Mouse (Mus musculus) neural tube, embryonic 13.5 days (tissue): ENCODE results near the gene Slfn9. TPM values are rescaled to one million over a fixed set of nuclear protein-coding genes. Genes with fewer than 3 reads are reported as not detected.
A peak's percentile ranks its signal among the peaks of the same experiment; 100 is the strongest.
"Not testable (repeated sequence)": the region's sequence is repeated elsewhere in the genome, so short reads cannot be mapped to it uniquely, and the experiment has no call there.

Experiments used
- ATAC-seq: fragments of 200-750 bp; cut with Nextera tagmentation; 2 replicates; pipeline ENCODE4 v1.8.0; 2017; ENCODE audit warnings: low read depth, mild to moderate bottlenecking, moderate TSS enrichment, moderate library complexity
- H3K27ac ChIP-seq: fragments of 300-500 bp; sonication (generic); replicated peaks from 2 replicates; pipeline ENCODE4 v1.5.1; 2015; ENCODE audit warnings: moderate library complexity, mild to moderate bottlenecking, inconsistent platforms
- H3K27me3 ChIP-seq: fragments of 300-500 bp; sonication (generic); 2 replicates; pipeline ENCODE4 v1.6.1; 2015; ENCODE audit warnings: mild to moderate bottlenecking, inconsistent platforms
- H3K36me3 ChIP-seq: fragments of 300-500 bp; sonication (generic); 2 replicates; pipeline ENCODE4 v1.6.1; 2015; ENCODE audit warnings: mild to moderate bottlenecking, inconsistent platforms
- H3K4me1 ChIP-seq: fragments of 300-500 bp; sonication (generic); replicated peaks from 2 replicates; pipeline ENCODE4 v1.6.1; 2015; ENCODE audit warnings: inconsistent platforms
- H3K4me2 ChIP-seq: fragments of 300-500 bp; sonication (generic); 2 replicates; pipeline ENCODE4 v1.6.1; 2015; ENCODE audit warnings: inconsistent platforms, mild to moderate bottlenecking, moderate library complexity
- H3K4me3 ChIP-seq: fragments of 300-500 bp; sonication (generic); 2 replicates; pipeline ENCODE4 v1.5.1; 2015; ENCODE audit warnings: mild to moderate bottlenecking, inconsistent platforms
- H3K9ac ChIP-seq: fragments of 300-500 bp; sonication (generic); 2 replicates; pipeline ENCODE4 v1.6.1; 2015; ENCODE audit warnings: moderate library complexity, mild to moderate bottlenecking, inconsistent platforms
- H3K9me3 ChIP-seq: fragments of 300-500 bp; sonication (generic); 2 replicates; pipeline ENCODE4 v1.6.1; 2016; ENCODE audit warnings: inconsistent platforms
- WGBS: fragments of 180-500 bp; shearing (Covaris S2); methylation state at CpG from one replicate; pipeline ENCODE4 v1.1.7; 2015; 5-methylcytosine and 5-hydroxymethylcytosine counted together
- polyA plus RNA-seq: library from polyadenylated mRNA; unstranded; fragments of >200 nt; fragmentation: Nextera tagmentation; extraction: Ambion mirVana; gene quantifications from 2 replicates; pipeline ENCODE4 v1.2.1, GENCODE M21; 2015

The Slfn9 gene
- 2.7 and 2.8 TPM in 2 replicates for polyA plus RNA-seq

- H3K9ac ChIP-seq: peak within 1 kb of the TSS; percentile 51
- no peak within 1 kb of the TSS for H3K27ac ChIP-seq
- H3K9me3 ChIP-seq: no peaks in the 10 kb centered on the region
- H3K4me3 ChIP-seq: peak within 1 kb of the TSS; percentile 28
- WGBS: 5% methylated on average over 14 of the region's 14 CpGs
- H3K4me2 ChIP-seq: peak within 1 kb of the TSS; percentile 53
- H3K36me3 ChIP-seq: no peaks in the 10 kb centered on the region
- ATAC-seq: no peak
- peaks cover 14% of the 10 kb centered on the region for H3K4me1 ChIP-seq
- 0 out of 2 replicates have a peak, but pooled peaks cover 12% of the 10 kb centered on the region for H3K27me3 ChIP-seq
These were observed at the start of gene Slfn9 for GRCm38 (mm10) chr11:82991469-82992166. Gene Slfn9, minus strand, starts transcription at chr11:82991830.

- no peak overlapping the region for H3K9ac ChIP-seq
- no peaks in the 10 kb centered on the region for H3K4me1 ChIP-seq
- no peaks in the 10 kb centered on the region for H3K36me3 ChIP-seq
- no peak overlapping the region for H3K27ac ChIP-seq
- no peak overlapping the region for H3K4me2 ChIP-seq
- peaks cover 10% of the 10 kb centered on the region for H3K27me3 ChIP-seq
- no peaks in the 10 kb centered on the region for H3K9me3 ChIP-seq
- ATAC-seq: no peak
- no peak overlapping the region for H3K4me3 ChIP-seq
These were observed 49.4 kb upstream of the Slfn9 start for GRCm38 (mm10) chr11:83041000-83041399.

DNA sequence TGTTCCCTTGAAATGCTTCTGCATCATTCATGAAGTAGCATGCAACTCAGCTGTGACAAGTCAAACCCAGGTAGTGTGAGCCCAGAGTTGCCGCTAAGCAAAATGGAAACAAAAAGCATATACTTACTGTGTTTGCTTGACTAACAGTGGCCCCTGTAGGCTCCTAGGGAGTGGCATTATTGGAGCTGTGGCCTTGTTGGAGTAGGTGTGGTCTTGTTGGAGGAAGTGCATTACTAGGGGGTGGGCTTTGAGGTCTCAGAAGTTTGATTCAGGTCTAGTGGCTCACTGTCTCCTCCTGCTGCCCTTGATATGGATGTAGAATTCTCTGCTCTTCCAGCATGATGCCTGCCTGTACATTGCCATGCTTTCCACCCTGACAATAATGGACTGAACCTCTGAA lies 48.7 kb upstream of the Slfn9 start:
- no peaks in the 10 kb centered on the region for H3K36me3 ChIP-seq
- no peak overlapping the region; the same call in 1 of the 2 replicates for H3K4me2 ChIP-seq
- WGBS: 23% methylated on average over 1 of the region's 1 CpGs
- H3K4me1 ChIP-seq: no peaks in the 10 kb centered on the region
- H3K9me3 ChIP-seq: no peaks in the 10 kb centered on the region
- no peak for ATAC-seq
- peaks cover 10% of the 10 kb centered on the region for H3K27me3 ChIP-seq
- H3K9ac ChIP-seq: no peak overlapping the region
- no peak overlapping the region for H3K27ac ChIP-seq
- no peak overlapping the region for H3K4me3 ChIP-seq

- H3K27me3 ChIP-seq: peaks cover 10% of the 10 kb centered on the region
- 16% methylated on average over 19 of the region's 19 CpGs for WGBS
- H3K9me3 ChIP-seq: no peaks in the 10 kb centered on the region
- ATAC-seq: no peak
- H3K27ac ChIP-seq: no peak overlapping the region
- H3K36me3 ChIP-seq: no peaks in the 10 kb centered on the region
- no peak overlapping the region for H3K9ac ChIP-seq
- H3K4me3 ChIP-seq: no peak overlapping the region
- H3K4me2 ChIP-seq: peak overlapping the region; percentile 29
- no peaks in the 10 kb centered on the region for H3K4me1 ChIP-seq
These were observed 48.2 kb upstream of the Slfn9 start for GRCm38 (mm10) chr11:83039796-83040195.

GRCm38 (mm10) chr11:83039156-83039555 lies 47.5 kb upstream of the Slfn9 start:
- WGBS: 83% methylated on average over 1 of the region's 1 CpGs
- no peak overlapping the region for H3K27ac ChIP-seq
- H3K27me3 ChIP-seq: peaks cover 10% of the 10 kb centered on the region
- no peak overlapping the region for H3K4me3 ChIP-seq
- H3K9ac ChIP-seq: no peak overlapping the region
- no peak for ATAC-seq
- no peak overlapping the region for H3K4me2 ChIP-seq
- no peaks in the 10 kb centered on the region for H3K36me3 ChIP-seq
- no peaks in the 10 kb centered on the region for H3K9me3 ChIP-seq
- H3K4me1 ChIP-seq: no peaks in the 10 kb centered on the region

DNA sequence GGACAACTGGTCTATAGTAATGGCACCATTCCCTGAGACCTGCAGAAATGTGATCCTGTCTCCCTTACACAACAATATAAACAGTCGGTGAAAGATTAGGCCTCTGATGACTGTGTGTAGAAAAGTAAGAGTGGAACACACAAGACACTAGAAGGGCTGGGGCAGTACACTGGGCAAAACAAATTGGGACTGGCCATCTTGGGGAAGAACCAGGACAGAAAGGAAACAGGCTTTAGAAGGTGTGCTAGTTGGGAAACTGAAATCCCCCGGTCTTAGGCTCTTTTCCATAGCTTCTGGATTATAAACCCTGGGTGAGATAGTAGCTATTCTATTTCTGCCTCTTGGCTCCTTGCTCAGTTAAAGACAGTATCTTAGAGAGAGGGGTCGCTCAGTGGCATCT lies 47.1 kb upstream of the Slfn9 start:
- H3K4me3 ChIP-seq, H3K9me3 ChIP-seq, ATAC-seq, H3K36me3 ChIP-seq, H3K4me2 ChIP-seq, H3K9ac ChIP-seq, H3K27ac ChIP-seq, H3K4me1 ChIP-seq: not testable (repeated sequence)
- H3K27me3 ChIP-seq: peaks cover 10% of the 10 kb centered on the region
- WGBS: 91% methylated on average over 3 of the region's 3 CpGs

DNA sequence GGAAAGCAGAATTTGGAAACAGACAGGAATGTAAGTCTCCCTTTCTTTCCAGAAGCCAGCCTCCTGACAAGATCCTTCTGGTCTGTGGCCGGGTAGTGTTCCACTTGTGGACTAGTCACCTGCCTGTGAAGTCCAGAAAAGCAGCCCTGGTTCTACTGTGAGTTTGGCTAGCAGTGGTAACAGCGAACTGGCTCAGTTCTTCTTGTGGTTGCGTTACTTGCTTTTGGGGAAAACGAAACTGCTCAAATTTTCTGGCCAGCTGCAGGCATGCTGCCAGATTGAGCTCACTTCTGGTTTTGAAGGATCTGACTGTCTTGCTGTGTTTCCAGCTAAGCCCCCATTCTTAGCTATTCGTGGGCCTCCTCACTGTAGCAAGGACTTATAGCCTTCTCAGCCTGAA lies 29.0 kb upstream of the Slfn9 start, which contains the start of gene Slfn8:
TSS of gene Slfn8 (minus strand) at position 190 of the 400 bp plus-strand sequence.
- Histone ChIP-seq H3K4me2 (no peak within 1 kb of the TSS), H3K9me3 (no peaks in the 10 kb centered on the region), H3K27me3 (no peaks in the 10 kb centered on the region), H3K9ac (no peak within 1 kb of the TSS), H3K4me3 (no peak within 1 kb of the TSS), H3K4me1 (no peaks in the 10 kb centered on the region), H3K36me3 (no peaks in the 10 kb centered on the region), H3K27ac (no peak within 1 kb of the TSS)
- no peak for ATAC-seq
- 76% methylated on average over 5 of the region's 5 CpGs for WGBS

DNA sequence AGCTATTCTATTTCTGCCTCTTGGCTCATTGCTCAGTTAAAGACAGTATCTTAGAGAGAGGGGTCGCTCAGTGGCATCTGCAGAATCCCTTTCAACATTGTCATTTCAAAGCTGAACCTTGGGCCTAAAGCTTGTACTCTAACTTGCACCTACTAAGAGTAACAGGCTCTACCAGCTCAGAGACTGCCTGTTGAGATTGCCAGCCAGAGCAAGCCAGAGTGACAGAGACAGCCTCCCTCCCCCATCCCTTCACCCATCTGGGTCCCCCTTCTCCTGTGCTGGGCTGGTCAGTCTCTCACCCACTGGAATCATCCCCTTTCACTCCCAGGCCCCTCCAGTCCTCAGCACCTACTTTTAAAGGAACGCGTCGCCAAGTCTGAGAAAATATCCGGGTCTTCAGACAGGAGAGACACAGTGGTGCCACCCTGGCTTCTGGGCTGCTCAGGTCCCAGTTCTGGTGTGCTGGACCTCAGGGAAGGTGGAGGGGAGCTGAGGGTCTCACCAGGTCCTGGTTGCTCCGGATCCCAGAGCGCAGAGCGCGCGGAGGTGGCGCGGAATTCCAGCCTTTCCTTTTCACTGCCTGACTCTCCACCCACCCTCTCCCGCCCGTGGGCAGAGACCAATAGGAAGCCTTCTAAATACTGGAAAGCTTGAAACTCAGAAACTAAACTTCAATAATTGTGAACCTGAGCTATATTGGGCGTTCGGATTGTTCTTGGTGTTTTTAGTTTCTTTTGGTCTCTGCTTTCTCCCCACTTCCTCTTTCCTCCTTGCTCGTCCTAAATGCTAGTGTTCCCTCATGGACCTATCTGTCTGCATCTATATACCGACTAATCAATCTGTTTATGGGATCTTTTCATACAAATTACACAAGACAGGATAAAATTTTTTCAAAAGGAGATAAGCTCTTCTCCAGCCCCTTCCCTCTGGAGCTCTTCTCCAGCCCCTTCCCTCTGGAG lies 28.2 kb upstream of the Slfn9 start:
- not testable (repeated sequence) for H3K27me3 ChIP-seq, H3K36me3 ChIP-seq, H3K4me3 ChIP-seq, ATAC-seq, H3K4me1 ChIP-seq, H3K9me3 ChIP-seq, H3K9ac ChIP-seq, H3K4me2 ChIP-seq, H3K27ac ChIP-seq
- 80% methylated on average over 18 of the region's 18 CpGs for WGBS

DNA sequence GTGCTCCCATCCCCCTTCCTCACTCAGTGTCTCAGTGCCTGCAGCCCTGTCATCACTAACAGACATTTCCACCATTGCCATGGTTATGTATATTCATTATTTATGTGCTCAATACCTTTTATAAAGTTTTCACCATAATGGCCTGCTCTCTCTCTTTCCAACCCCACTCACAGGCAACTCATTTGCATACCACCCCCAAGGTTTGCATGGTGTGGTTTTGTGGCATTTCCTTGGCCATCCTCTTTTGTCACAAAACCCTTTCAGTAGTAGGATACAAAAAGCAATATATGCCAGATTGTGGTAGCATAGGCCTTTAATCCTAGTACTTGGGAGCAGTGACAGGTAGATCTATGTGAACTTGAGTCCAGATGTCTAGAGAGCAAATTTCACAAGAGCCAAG lies 24.5 kb upstream of the Slfn9 start:
- Histone ChIP-seq H3K9me3 (no peaks in the 10 kb centered on the region), H3K27ac (no peak overlapping the region), H3K4me2 (no peak overlapping the region), H3K9ac (no peak overlapping the region), H3K36me3 (no peaks in the 10 kb centered on the region), H3K4me1 (no peaks in the 10 kb centered on the region), H3K27me3 (no peaks in the 10 kb centered on the region), H3K4me3 (no peak overlapping the region)
- no peak for ATAC-seq

GRCm38 (mm10) chr11:83013356-83013755 lies 21.7 kb upstream of the Slfn9 start:
- no peaks in the 10 kb centered on the region for H3K27me3 ChIP-seq
- no peak overlapping the region for H3K9ac ChIP-seq
- 87% methylated on average over 1 of the region's 1 CpGs for WGBS
- H3K9me3 ChIP-seq: no peaks in the 10 kb centered on the region
- H3K4me3 ChIP-seq: no peak overlapping the region
- no peak for ATAC-seq
- H3K27ac ChIP-seq: no peak overlapping the region
- H3K4me2 ChIP-seq: no peak overlapping the region
- no peaks in the 10 kb centered on the region for H3K36me3 ChIP-seq
- H3K4me1 ChIP-seq: no peaks in the 10 kb centered on the region

DNA sequence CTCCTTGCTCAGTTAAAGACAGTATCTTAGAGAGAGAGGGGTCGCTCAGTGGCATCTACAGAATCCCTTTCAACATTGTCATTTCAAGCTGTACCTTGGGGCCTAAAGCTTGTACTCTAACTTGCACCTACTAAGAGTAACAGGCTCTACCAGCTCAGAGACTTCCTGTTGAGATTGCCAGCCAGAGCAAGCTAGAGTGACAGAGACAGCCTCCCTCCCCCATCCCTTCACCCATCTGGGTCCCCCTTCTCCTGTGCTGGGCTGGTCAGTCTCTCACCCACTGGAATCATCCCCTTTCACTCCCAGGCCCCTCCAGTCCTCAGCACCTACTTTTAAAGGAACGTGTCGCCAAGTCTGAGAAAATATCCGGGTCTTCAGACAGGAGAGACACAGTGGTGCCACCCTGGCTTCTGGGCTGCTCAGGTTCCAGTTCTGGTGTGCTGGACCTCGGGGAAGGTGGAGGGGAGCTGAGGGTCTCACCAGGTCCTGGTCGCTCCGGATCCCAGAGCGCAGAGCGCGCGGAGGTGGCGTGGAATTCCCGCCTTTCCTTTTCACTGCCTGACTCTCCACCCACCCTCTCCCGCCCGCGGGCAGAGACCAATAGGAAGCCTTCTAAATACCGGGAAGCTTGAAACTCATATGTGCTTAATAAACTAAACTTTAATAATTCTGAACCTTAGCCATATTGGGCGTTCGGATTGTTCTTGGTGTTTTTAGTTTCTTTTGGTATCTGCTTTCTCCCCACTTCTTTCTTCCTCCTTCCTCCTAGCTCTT lies 831 bp downstream of the Slfn9 start:
- WGBS: 13% methylated on average over 19 of the region's 19 CpGs
- not testable (repeated sequence) for H3K9ac ChIP-seq, ATAC-seq, H3K27ac ChIP-seq, H3K36me3 ChIP-seq, H3K9me3 ChIP-seq
- Histone ChIP-seq H3K4me1 (peaks cover 14% of the 10 kb centered on the region), H3K27me3 (0 out of 2 replicates have a peak, but pooled peaks cover 12% of the 10 kb centered on the region), H3K4me3 (peak overlapping the region; percentile 28), H3K4me2 (peak overlapping the region; percentile 53)

GRCm38 (mm10) chr11:82989357-82989756 lies 2.3 kb downstream of the Slfn9 start:
- 27% methylated on average over 12 of the region's 12 CpGs for WGBS

More at GRCm38 (mm10) chr11:82989357-82989756, 2.3 kb downstream of the Slfn9 start:
- Histone ChIP-seq H3K4me2 (peak overlapping the region; percentile 53; the same call in 1 of the 2 replicates), H3K36me3 (no peaks in the 10 kb centered on the region), H3K9ac (no peak overlapping the region), H3K4me3 (no peak overlapping the region), H3K9me3 (no peaks in the 10 kb centered on the region), H3K4me1 (peaks cover 14% of the 10 kb centered on the region), H3K27ac (no peak overlapping the region), H3K27me3 (0 out of 2 replicates have a peak, but pooled peaks cover 12% of the 10 kb centered on the region)
- no peak for ATAC-seq
